Comparison of ENCODE assay signal across 14 mouse cellular contexts in the genomic region with DNA sequence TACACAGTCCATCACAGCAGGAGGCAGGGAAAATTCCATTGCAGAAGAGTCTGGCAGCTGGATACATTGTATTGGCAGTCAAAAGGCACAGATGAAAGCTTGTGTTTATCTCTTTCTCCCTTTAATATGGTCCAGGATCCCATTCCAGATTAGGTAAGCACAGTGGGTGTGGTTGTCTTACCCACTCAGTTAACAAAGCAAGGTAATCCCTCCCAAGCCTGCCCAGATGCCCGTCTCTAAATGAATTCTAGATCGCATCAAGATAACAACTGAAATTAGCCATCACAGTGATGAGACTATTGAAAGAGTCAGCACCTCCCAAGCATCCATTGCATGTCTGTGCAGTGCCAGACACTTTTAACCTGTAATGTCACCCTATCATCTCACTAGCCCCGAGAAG. TPM values are rescaled to one million over a fixed set of nuclear protein-coding genes. Genes with fewer than 3 reads are reported as not detected.
DNase-seq lines count a peak whose midpoint lies in the region; ATAC-seq and TF ChIP-seq lines count a peak whose summit lies in the region.
"Had no signal": no experiment of that assay in that cellular context is flagged by ENCODE, and none has a peak within 500 bp of the region (broad histone marks: within the 10 kb centered on the region; RNA-seq: fewer than 3 reads in every experiment).

No protein-coding gene starts in this region.

- H3K9me3 ChIP-seq in heart, embryonic 14.5 days (ENCODE audit: control insufficient read depth, low read length): no peaks in the 10 kb centered on the region
- H3K9me3 ChIP-seq in liver, postnatal 0 days (ENCODE audit: low read length): no peaks in the 10 kb centered on the region
- H3K9me3 ChIP-seq in liver, embryonic 11.5 days (ENCODE audit: control insufficient read depth, low read length): no peaks in the 10 kb centered on the region
- no peaks in the 10 kb centered on the region for H3K9me3 ChIP-seq in heart, postnatal 0 days (replicated peaks; ENCODE audit: control insufficient read depth, low read length)
- peaks cover 4% of the 10 kb centered on the region; the same call in 1 of the 2 replicates for H3K9me3 ChIP-seq in stomach, embryonic 14.5 days (ENCODE audit: control insufficient read depth, low read depth, low read length)
- H3K9me3 ChIP-seq: embryonic facial prominence, embryonic 13.5 days; hindbrain, embryonic 15.5 days; neural tube, embryonic 12.5 days had no signal

- H3K36me3 ChIP-seq in heart, embryonic 14.5 days (ENCODE audit: control insufficient read depth, insufficient read depth, low read length): no peaks in the 10 kb centered on the region
- H3K36me3 ChIP-seq in liver, postnatal 0 days (replicated peaks; ENCODE audit: insufficient read depth, low read length): no peaks in the 10 kb centered on the region
- H3K36me3 ChIP-seq in liver, embryonic 11.5 days (ENCODE audit: control insufficient read depth, insufficient read depth, low read length): no peaks in the 10 kb centered on the region
- H3K36me3 ChIP-seq in heart, postnatal 0 days (replicated peaks; ENCODE audit: control insufficient read depth, insufficient read depth, low read length): no peaks in the 10 kb centered on the region; the same call in 1 of the 2 replicates
- no peaks in the 10 kb centered on the region for H3K36me3 ChIP-seq in stomach, embryonic 14.5 days (ENCODE audit: control insufficient read depth, insufficient read depth, low read length)
- H3K36me3 ChIP-seq: embryonic facial prominence, embryonic 13.5 days; hindbrain, embryonic 15.5 days; neural tube, embryonic 12.5 days had no signal

- H3K4me3 ChIP-seq in heart, embryonic 14.5 days (ENCODE audit: control insufficient read depth in 1 of 2, insufficient read depth in 1 of 2, low read depth in 1 of 2, low read length in 2 of 2): no peak overlapping the region
- no peak overlapping the region for H3K4me3 ChIP-seq in liver, postnatal 0 days (ENCODE audit: low read depth, low read length)
- H3K4me3 ChIP-seq in liver, embryonic 11.5 days (ENCODE audit: low read depth, low read length): no peak overlapping the region
- H3K4me3 ChIP-seq in heart, postnatal 0 days (ENCODE audit: low read depth, low read length): no peak overlapping the region
- no peak overlapping the region for H3K4me3 ChIP-seq in stomach, embryonic 14.5 days (ENCODE audit: low read depth, low read length)
- H3K4me3 ChIP-seq: embryonic facial prominence, embryonic 13.5 days; hindbrain, embryonic 15.5 days; neural tube, embryonic 12.5 days had no signal

- peak overlapping the region; percentile 76 to 87; a peak in 3 of 4 replicates for H3K27ac ChIP-seq in heart, embryonic 14.5 days (replicated peaks in 1 of 2; ENCODE audit: control insufficient read depth in 1 of 2, insufficient read depth in 1 of 2, low read depth in 2 of 2, low read length in 2 of 2)
- H3K27ac ChIP-seq in liver, postnatal 0 days (ENCODE audit: low read depth): peak overlapping the region; percentile 67
- H3K27ac ChIP-seq in liver, embryonic 11.5 days (ENCODE audit: low read depth, low read length): no peak overlapping the region
- peak overlapping the region; percentile 93; the same call in 1 of the 2 replicates for H3K27ac ChIP-seq in heart, postnatal 0 days (ENCODE audit: low read depth)
- H3K27ac ChIP-seq in stomach, embryonic 14.5 days (ENCODE audit: low read length): peak overlapping the region; percentile 74; the same call in 1 of the 2 replicates
- H3K27ac ChIP-seq: neural tube, embryonic 12.5 days had no signal

- peaks cover 18 to 25% of the 10 kb centered on the region in 2 experiments for H3K4me1 ChIP-seq in heart, embryonic 14.5 days (ENCODE audit: control insufficient read depth in 2 of 2, insufficient read depth in 2 of 2, low read length in 2 of 2)
- H3K4me1 ChIP-seq in liver, postnatal 0 days (ENCODE audit: insufficient read depth): peaks cover 26% of the 10 kb centered on the region
- H3K4me1 ChIP-seq in liver, embryonic 11.5 days (replicated peaks; ENCODE audit: control insufficient read depth, insufficient read depth, low read length): peaks cover 20% of the 10 kb centered on the region
- H3K4me1 ChIP-seq in heart, postnatal 0 days (ENCODE audit: control insufficient read depth, insufficient read depth): peaks cover 30% of the 10 kb centered on the region
- peaks cover 32% of the 10 kb centered on the region for H3K4me1 ChIP-seq in stomach, embryonic 14.5 days (ENCODE audit: control insufficient read depth, insufficient read depth, low read length)
- H3K4me1 ChIP-seq: neural tube, embryonic 12.5 days had no signal

- TF ChIP-seq EP300 in liver, postnatal 0 days (IDR thresholded peaks at IDR 0.05; ENCODE audit: low read depth): no peak
- TF ChIP-seq EP300 in heart, postnatal 0 days (IDR thresholded peaks at IDR 0.05; ENCODE audit: low read depth): no peak

- no peak overlapping the region for H3K4me2 ChIP-seq in heart, embryonic 14.5 days (ENCODE audit: low read length)
- no peak overlapping the region for H3K4me2 ChIP-seq in liver, postnatal 0 days (ENCODE audit: low read depth, low read length)
- H3K4me2 ChIP-seq in liver, embryonic 11.5 days: no peak overlapping the region
- H3K4me2 ChIP-seq in heart, postnatal 0 days (ENCODE audit: low read depth, low read length): no peak overlapping the region
- no peak overlapping the region for H3K4me2 ChIP-seq in stomach, embryonic 14.5 days (replicated peaks; ENCODE audit: low read depth, low read length)
- H3K4me2 ChIP-seq: embryonic facial prominence, embryonic 13.5 days; hindbrain, embryonic 15.5 days; neural tube, embryonic 12.5 days had no signal

- no peaks in the 10 kb centered on the region for H3K27me3 ChIP-seq in heart, embryonic 14.5 days (ENCODE audit: control insufficient read depth, insufficient read depth, low read length)
- H3K27me3 ChIP-seq in liver, postnatal 0 days (ENCODE audit: insufficient read depth, low read length): no peaks in the 10 kb centered on the region
- H3K27me3 ChIP-seq in liver, embryonic 11.5 days (replicated peaks; ENCODE audit: control insufficient read depth, insufficient read depth, low read length): no peaks in the 10 kb centered on the region; the same call in 1 of the 2 replicates
- H3K27me3 ChIP-seq in heart, postnatal 0 days (ENCODE audit: control insufficient read depth, insufficient read depth, low read length): no peaks in the 10 kb centered on the region
- no peaks in the 10 kb centered on the region for H3K27me3 ChIP-seq in stomach, embryonic 14.5 days (ENCODE audit: control insufficient read depth, insufficient read depth, low read length)
- H3K27me3 ChIP-seq: hindbrain, embryonic 15.5 days; neural tube, embryonic 12.5 days had no signal

- ATAC-seq in heart, embryonic 14.5 days (ENCODE audit: insufficient number of reproducible peaks, insufficient read depth, low FRiP score, low read depth): no peak
- no peak for ATAC-seq in liver, postnatal 0 days
- ATAC-seq in liver, embryonic 11.5 days (replicated peaks; ENCODE audit: low FRiP score): no peak
- no peak for ATAC-seq in heart, postnatal 0 days (ENCODE audit: insufficient read depth, low read depth)
- ATAC-seq in stomach, embryonic 14.5 days (ENCODE audit: insufficient number of reproducible peaks, insufficient read depth, low FRiP score, low read depth): no peak
- ATAC-seq: CD4-positive, CD25-positive, alpha-beta regulatory T cell, adult 4 months had no signal

- no peak overlapping the region for H3K9ac ChIP-seq in heart, embryonic 14.5 days (ENCODE audit: low read length)
- no peak overlapping the region for H3K9ac ChIP-seq in liver, postnatal 0 days (replicated peaks)
- H3K9ac ChIP-seq in liver, embryonic 11.5 days (ENCODE audit: low read depth, low read length): no peak overlapping the region
- no peak overlapping the region for H3K9ac ChIP-seq in heart, postnatal 0 days (replicated peaks; ENCODE audit: low read depth, low read length)
- H3K9ac ChIP-seq in stomach, embryonic 14.5 days (replicated peaks; ENCODE audit: low read depth, low read length): no peak overlapping the region
- H3K9ac ChIP-seq: embryonic facial prominence, embryonic 13.5 days; hindbrain, embryonic 15.5 days; neural tube, embryonic 12.5 days had no signal

- DNase-seq in heart, adult 8-10 months (ENCODE audit: low spot score): no peak
- no peak for DNase-seq in liver, postnatal 0 days
- no peak for DNase-seq in liver, embryonic 11.5 days (ENCODE audit: low spot score)
- no peak for DNase-seq in heart, postnatal 0 days (ENCODE audit: low spot score)
- no peak for DNase-seq in right cerebral cortex, adult 18-20 months
- DNase-seq: adrenal gland, adult 2 months; kidney, postnatal 36 days; thymus, postnatal 14 days had no signal

- WGBS in heart, embryonic 14.5 days: 79% methylated on average over 3 of the region's 3 CpGs
- 82% methylated on average over 3 of the region's 3 CpGs for WGBS in liver, postnatal 0 days (ENCODE audit: insufficient replicate concordance)
- WGBS in liver, embryonic 11.5 days: 73% methylated on average over 3 of the region's 3 CpGs
- 86% methylated on average over 3 of the region's 3 CpGs for WGBS in heart, postnatal 0 days
- 84% methylated on average over 3 of the region's 3 CpGs for WGBS in stomach, embryonic 14.5 days

- TF ChIP-seq CTCF in liver, postnatal 0 days (IDR thresholded peaks at IDR 0.05; ENCODE audit: low read depth): no peak
- no peak for TF ChIP-seq CTCF in heart, postnatal 0 days (IDR thresholded peaks at IDR 0.05; ENCODE audit: low read depth)

RNA-seq across cellular contexts. Expression of gene Top1, which starts 23.0 kb away (rescaled TPM):
- 48.6 and 49.7 TPM in 2 replicates for polyA plus RNA-seq in heart, embryonic 14.5 days (2014; fragmentation: Nextera tagmentation; extraction: Ambion mirVana)
- 10 to 100 TPM; 39.8 to 46.9 (median 43.0) TPM for total RNA-seq in heart, adult 8-10 months (2022)
- 30.1 and 30.5 TPM in 2 replicates for polyA plus RNA-seq in liver, postnatal 0 days (2015; fragmentation: Nextera tagmentation; extraction: Ambion mirVana)
- 84.1 and 89.8 TPM in 2 replicates for polyA plus RNA-seq in liver, embryonic 11.5 days (2014; fragmentation: Nextera tagmentation; extraction: Ambion mirVana)
- total RNA-seq in heart, postnatal 0 days (2014; rRNA removed; ENCODE audit: low replicate concordance): 14.8 and 23.5 TPM in 2 replicates
- 30.7 and 33.2 TPM in 2 replicates for polyA plus RNA-seq in heart, postnatal 0 days (2015; fragmentation: Nextera tagmentation; extraction: Ambion mirVana)
- 78.6 and 88.5 TPM in 2 replicates for polyA plus RNA-seq in stomach, embryonic 14.5 days (2014; fragmentation: Nextera tagmentation; extraction: Ambion mirVana)
